In the genomic region with DNA sequence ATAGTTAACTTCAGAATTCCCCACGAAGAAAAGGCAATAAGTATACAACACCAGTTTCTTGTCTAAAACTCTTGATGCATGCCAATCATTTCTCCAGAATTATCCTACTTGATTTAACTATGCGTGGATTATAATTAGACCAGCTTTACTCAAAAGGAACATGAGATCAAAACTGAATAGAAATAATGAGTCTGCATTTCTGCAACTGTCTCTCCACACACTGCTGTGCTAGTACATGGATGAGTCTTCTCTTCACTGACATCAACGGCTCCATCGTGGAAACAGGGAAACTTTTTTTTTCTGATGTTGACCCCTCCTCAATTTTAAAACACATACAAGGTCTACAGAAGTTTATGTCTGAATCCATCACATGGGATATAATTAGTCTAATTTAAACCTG, we compare ENCODE assay signal across 22 mouse cellular contexts.
DNase-seq lines count a peak whose midpoint lies in the region; ATAC-seq and TF ChIP-seq lines count a peak whose summit lies in the region.
"Had no signal": no experiment of that assay in that cellular context is flagged by ENCODE, and none has a peak within 500 bp of the region (broad histone marks: within the 10 kb centered on the region; RNA-seq: fewer than 3 reads in every experiment).

No protein-coding gene starts in this region.

- H3K4me3 ChIP-seq in forebrain, embryonic 14.5 days (ENCODE audit: low read depth, low read length) = no peak overlapping the region
- H3K4me3 ChIP-seq in forebrain, embryonic 11.5 days (ENCODE audit: low read depth, low read length) = no peak overlapping the region
- H3K4me3 ChIP-seq in forebrain, embryonic 15.5 days = no peak overlapping the region
- no peak overlapping the region for H3K4me3 ChIP-seq in forebrain, embryonic 13.5 days
- H3K4me3 ChIP-seq in forebrain, embryonic 16.5 days (replicated peaks; ENCODE audit: low read length) = no peak overlapping the region
- H3K4me3 ChIP-seq in forebrain, embryonic 10.5 days = no peak overlapping the region
- no peak overlapping the region for H3K4me3 ChIP-seq in forebrain, postnatal 0 days (ENCODE audit: low read depth, low read length)
- no peak overlapping the region for H3K4me3 ChIP-seq in forebrain, embryonic 12.5 days (replicated peaks)

- H3K4me2 ChIP-seq in forebrain, embryonic 14.5 days (ENCODE audit: low read length) = no peak overlapping the region
- H3K4me2 ChIP-seq in forebrain, embryonic 11.5 days (ENCODE audit: low read depth, low read length, severe bottlenecking) = no peak overlapping the region
- no peak overlapping the region for H3K4me2 ChIP-seq in forebrain, embryonic 15.5 days (replicated peaks)
- no peak overlapping the region for H3K4me2 ChIP-seq in forebrain, embryonic 13.5 days
- no peak overlapping the region for H3K4me2 ChIP-seq in forebrain, embryonic 16.5 days (ENCODE audit: low read length)
- H3K4me2 ChIP-seq in forebrain, postnatal 0 days (ENCODE audit: low read depth) = no peak overlapping the region
- H3K4me2 ChIP-seq in forebrain, embryonic 12.5 days = no peak overlapping the region

- no peaks in the 10 kb centered on the region for H3K36me3 ChIP-seq in forebrain, embryonic 14.5 days (ENCODE audit: control insufficient read depth, insufficient read depth, low read length)
- no peaks in the 10 kb centered on the region for H3K36me3 ChIP-seq in forebrain, embryonic 11.5 days (ENCODE audit: control insufficient read depth, insufficient read depth, low read length)
- H3K36me3 ChIP-seq in forebrain, embryonic 15.5 days = no peaks in the 10 kb centered on the region
- H3K36me3 ChIP-seq in forebrain, embryonic 13.5 days (ENCODE audit: poor library complexity, severe bottlenecking) = no peaks in the 10 kb centered on the region
- no peaks in the 10 kb centered on the region for H3K36me3 ChIP-seq in forebrain, embryonic 16.5 days (ENCODE audit: control insufficient read depth, insufficient read depth)
- no peaks in the 10 kb centered on the region for H3K36me3 ChIP-seq in forebrain, embryonic 10.5 days (replicated peaks)
- no peaks in the 10 kb centered on the region for H3K36me3 ChIP-seq in forebrain, postnatal 0 days (ENCODE audit: insufficient read depth)
- H3K36me3 ChIP-seq in forebrain, embryonic 12.5 days (replicated peaks) = no peaks in the 10 kb centered on the region
- H3K36me3 ChIP-seq: G1E had no signal

- DNase-seq in forebrain, embryonic 14.5 days (ENCODE audit: low spot score) = peak; percentile 11
- DNase-seq in forebrain, embryonic 11.5 days (ENCODE audit: low spot score) = no peak
- no peak for DNase-seq in forebrain, embryonic 10.5 days (ENCODE audit: extremely low spot score, low spot score)
- DNase-seq in forebrain, postnatal 0 days = no peak
- DNase-seq: adrenal gland, adult 2 months; adrenal gland, adult 8-10 months; adrenal gland, postnatal 10 days; adrenal gland, postnatal 14 days; adrenal gland, postnatal 25 days; adrenal gland, postnatal 36 days; B cell, adult 2 months; cerebellum, adult 11 months; cerebellum, adult 11-12 months had no signal

- no peaks in the 10 kb centered on the region for H3K27me3 ChIP-seq in forebrain, embryonic 14.5 days (replicated peaks; ENCODE audit: control insufficient read depth, insufficient read depth, low read length)
- no peaks in the 10 kb centered on the region for H3K27me3 ChIP-seq in forebrain, embryonic 11.5 days (ENCODE audit: control insufficient read depth, insufficient read depth, low read length)
- H3K27me3 ChIP-seq in forebrain, embryonic 15.5 days = no peaks in the 10 kb centered on the region
- no peaks in the 10 kb centered on the region for H3K27me3 ChIP-seq in forebrain, embryonic 13.5 days
- H3K27me3 ChIP-seq in forebrain, embryonic 16.5 days (replicated peaks; ENCODE audit: control insufficient read depth, insufficient read depth, low read length) = no peaks in the 10 kb centered on the region
- H3K27me3 ChIP-seq in forebrain, embryonic 10.5 days (ENCODE audit: poor library complexity, severe bottlenecking) = no peaks in the 10 kb centered on the region
- H3K27me3 ChIP-seq in forebrain, postnatal 0 days (ENCODE audit: insufficient read depth, low read length) = no peaks in the 10 kb centered on the region
- H3K27me3 ChIP-seq in forebrain, embryonic 12.5 days = no peaks in the 10 kb centered on the region
- H3K27me3 ChIP-seq: CH12.LX had no signal

- no peak for TF ChIP-seq CTCF in forebrain, postnatal 0 days (IDR thresholded peaks at IDR 0.05; ENCODE audit: low read depth)

- H3K9ac ChIP-seq in forebrain, embryonic 14.5 days (ENCODE audit: low read length) = no peak overlapping the region
- H3K9ac ChIP-seq in forebrain, embryonic 11.5 days (ENCODE audit: low read length) = no peak overlapping the region
- no peak overlapping the region for H3K9ac ChIP-seq in forebrain, embryonic 15.5 days (replicated peaks)
- H3K9ac ChIP-seq in forebrain, embryonic 13.5 days = no peak overlapping the region
- H3K9ac ChIP-seq in forebrain, embryonic 16.5 days (replicated peaks; ENCODE audit: low read depth, low read length) = no peak overlapping the region
- no peak overlapping the region for H3K9ac ChIP-seq in forebrain, postnatal 0 days
- no peak overlapping the region for H3K9ac ChIP-seq in forebrain, embryonic 12.5 days

- no peak; the same call in 1 of the 2 replicates for ATAC-seq in forebrain, embryonic 14.5 days
- no peak for ATAC-seq in forebrain, embryonic 11.5 days (replicated peaks; ENCODE audit: low FRiP score)
- ATAC-seq in forebrain, embryonic 15.5 days (replicated peaks) = 0 out of 2 replicates have a peak, but pooled peaks have one; percentile 53
- no peak for ATAC-seq in forebrain, embryonic 13.5 days
- ATAC-seq in forebrain, embryonic 16.5 days = peak; percentile 58
- peak; percentile 32; the same call in 1 of the 2 replicates for ATAC-seq in forebrain, postnatal 0 days
- ATAC-seq in forebrain, embryonic 12.5 days (ENCODE audit: low FRiP score) = no peak
- ATAC-seq: activated CD4-positive, CD25-positive, alpha-beta regulatory T cell, adult 4 months; CD4-positive, CD25-positive, alpha-beta regulatory T cell, adult 4 months; Patski had no signal

- no peaks in the 10 kb centered on the region for H3K4me1 ChIP-seq in forebrain, embryonic 14.5 days (ENCODE audit: control insufficient read depth, insufficient read depth, low read length)
- peaks cover 3% of the 10 kb centered on the region for H3K4me1 ChIP-seq in forebrain, embryonic 11.5 days (replicated peaks; ENCODE audit: control insufficient read depth, insufficient read depth, low read length)
- peaks cover 4% of the 10 kb centered on the region for H3K4me1 ChIP-seq in forebrain, embryonic 15.5 days
- H3K4me1 ChIP-seq in forebrain, embryonic 13.5 days = peaks cover 13% of the 10 kb centered on the region
- peaks cover 4% of the 10 kb centered on the region; the same call in 1 of the 2 replicates for H3K4me1 ChIP-seq in forebrain, embryonic 16.5 days (replicated peaks; ENCODE audit: control insufficient read depth, insufficient read depth, low read length)
- peaks cover 22% of the 10 kb centered on the region for H3K4me1 ChIP-seq in forebrain, embryonic 10.5 days
- H3K4me1 ChIP-seq in forebrain, postnatal 0 days (ENCODE audit: insufficient read depth) = peaks cover 5% of the 10 kb centered on the region; the same call in 1 of the 2 replicates
- H3K4me1 ChIP-seq in forebrain, embryonic 12.5 days = peaks cover 5% of the 10 kb centered on the region

- no peak overlapping the region for H3K27ac ChIP-seq in forebrain, embryonic 14.5 days (ENCODE audit: low read depth, low read length)
- no peak overlapping the region for H3K27ac ChIP-seq in forebrain, embryonic 11.5 days (ENCODE audit: low read depth, low read length)
- no peak overlapping the region for H3K27ac ChIP-seq in forebrain, embryonic 15.5 days (replicated peaks)
- no peak overlapping the region for H3K27ac ChIP-seq in forebrain, embryonic 13.5 days
- no peak overlapping the region for H3K27ac ChIP-seq in forebrain, embryonic 16.5 days (ENCODE audit: low read length)
- H3K27ac ChIP-seq in forebrain, embryonic 10.5 days = no peak overlapping the region
- no peak overlapping the region for H3K27ac ChIP-seq in forebrain, postnatal 0 days (ENCODE audit: low read depth, low read length)
- H3K27ac ChIP-seq in forebrain, embryonic 12.5 days = no peak overlapping the region

- 55% methylated on average over 4 of the region's 4 CpGs for WGBS in forebrain, embryonic 14.5 days
- 86% methylated on average over 4 of the region's 4 CpGs for WGBS in forebrain, embryonic 11.5 days
- 57% methylated on average over 4 of the region's 4 CpGs for WGBS in forebrain, embryonic 15.5 days
- 73% methylated on average over 4 of the region's 4 CpGs for WGBS in forebrain, embryonic 13.5 days
- WGBS in forebrain, embryonic 16.5 days = 60% methylated on average over 4 of the region's 4 CpGs
- 87% methylated on average over 4 of the region's 4 CpGs for WGBS in forebrain, embryonic 10.5 days
- WGBS in forebrain, postnatal 0 days = 48% methylated on average over 4 of the region's 4 CpGs
- 75% methylated on average over 4 of the region's 4 CpGs for WGBS in forebrain, embryonic 12.5 days

- H3K9me3 ChIP-seq in forebrain, embryonic 14.5 days (replicated peaks; ENCODE audit: control insufficient read depth, low read length) = no peaks in the 10 kb centered on the region
- H3K9me3 ChIP-seq in forebrain, embryonic 11.5 days (ENCODE audit: control insufficient read depth, low read length) = no peaks in the 10 kb centered on the region
- no peaks in the 10 kb centered on the region for H3K9me3 ChIP-seq in forebrain, embryonic 15.5 days
- H3K9me3 ChIP-seq in forebrain, embryonic 13.5 days (replicated peaks) = no peaks in the 10 kb centered on the region
- H3K9me3 ChIP-seq in forebrain, embryonic 16.5 days (ENCODE audit: control insufficient read depth, low read length) = no peaks in the 10 kb centered on the region; the same call in 1 of the 2 replicates
- no peaks in the 10 kb centered on the region for H3K9me3 ChIP-seq in forebrain, embryonic 10.5 days
- H3K9me3 ChIP-seq in forebrain, postnatal 0 days (ENCODE audit: low read length) = no peaks in the 10 kb centered on the region
- H3K9me3 ChIP-seq in forebrain, embryonic 12.5 days = no peaks in the 10 kb centered on the region

Comparison
In these comparisons a context has a peak if more than half of its experiments do, and no peak if none do; other contexts are left out.
1. ATAC-seq: peak in forebrain, embryonic 15.5 days (single experiment), forebrain, embryonic 16.5 days (single experiment) and forebrain, postnatal 0 days (single experiment); none in forebrain, embryonic 14.5 days (single experiment), forebrain, embryonic 11.5 days (single experiment), forebrain, embryonic 13.5 days (single experiment) and forebrain, embryonic 12.5 days (single experiment).